Mouse (Mus musculus) testis, adult 2 months (tissue): ENCODE data around the gene Ccl24.
"Not testable (repeated sequence)": the region's sequence is repeated elsewhere in the genome, so short reads cannot be mapped to it uniquely, and the experiment has no call there.

Experiments
- CTCF ChIP-seq: fragments of 200-500 bp; IDR thresholded peaks from 2 replicates; pipeline ENCODE4 v1.5.1; 2012; ENCODE audit warnings: low read depth, mild to moderate bottlenecking, inconsistent platforms, low read length, moderate library complexity; ENCODE audit not compliant: control insufficient read depth, insufficient read depth, insufficient replicate concordance
- POLR2A ChIP-seq: fragments of 200-500 bp; IDR thresholded peaks from 2 replicates; pipeline ENCODE4 v1.6.1; 2012; ENCODE audit warnings: low read depth, mild to moderate bottlenecking, inconsistent platforms, low read length, moderate library complexity; ENCODE audit not compliant: control insufficient read depth

DNA sequence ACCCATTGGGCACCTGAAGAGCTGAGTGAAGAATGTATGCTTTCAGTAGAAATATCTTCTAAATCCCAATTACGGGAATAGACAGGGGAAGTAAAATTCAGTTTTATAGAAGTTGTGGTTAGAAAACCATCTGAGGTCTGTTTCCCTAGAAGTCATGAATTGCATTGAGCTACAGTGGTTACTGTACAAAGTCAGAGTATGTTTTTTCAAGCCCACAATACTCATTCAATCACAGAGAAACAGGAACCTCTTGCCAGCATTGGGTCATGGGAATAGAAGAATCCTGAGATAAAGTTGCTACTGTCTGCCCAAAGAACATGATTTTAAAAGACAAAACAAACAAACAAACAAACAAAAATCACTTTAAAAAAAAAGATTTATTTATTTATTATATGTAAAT, 31.8 kb upstream of the Ccl24 start:
- not testable (repeated sequence) for TF ChIP-seq CTCF, POLR2A
